Mouse (Mus musculus) kidney, embryonic 16.5 days (tissue): ENCODE measurements around the gene Dctn5. TPM values are rescaled to one million over a fixed set of nuclear protein-coding genes. Genes with fewer than 3 reads are reported as not detected.
A peak's percentile ranks its signal among the peaks of the same experiment; 100 is the strongest.

Experiments used
- ATAC-seq: fragments of 200-750 bp; cut with Nextera tagmentation; 2 replicates; pipeline ENCODE4 v1.8.0; 2017; ENCODE audit warnings: moderate TSS enrichment; ENCODE audit not compliant: low FRiP score, low TSS enrichment
- H3K27ac ChIP-seq: fragments of 300-500 bp; sonication (generic); 2 replicates; pipeline ENCODE4 v1.5.1; 2014; ENCODE audit warnings: low read length
- H3K27me3 ChIP-seq: fragments of 300-500 bp; sonication (generic); 2 replicates; pipeline ENCODE4 v1.6.1; 2014; ENCODE audit warnings: low read length, control low read depth, mixed read lengths; ENCODE audit not compliant: insufficient read depth
- H3K36me3 ChIP-seq: fragments of 300-500 bp; sonication (generic); 2 replicates; pipeline ENCODE4 v1.6.1; 2014; ENCODE audit warnings: low read length, control low read depth, mixed read lengths; ENCODE audit not compliant: insufficient read depth
- H3K4me1 ChIP-seq: fragments of 300-500 bp; sonication (generic); 2 replicates; pipeline ENCODE4 v1.6.1; 2014; ENCODE audit warnings: low read length, control low read depth, mixed read lengths; ENCODE audit not compliant: insufficient read depth
- H3K4me2 ChIP-seq: fragments of 300-500 bp; sonication (generic); replicated peaks from 2 replicates; pipeline ENCODE4 v1.6.1; 2014; ENCODE audit warnings: low read depth, low read length
- H3K4me3 ChIP-seq: fragments of 300-500 bp; sonication (generic); 2 replicates; pipeline ENCODE4 v1.5.1; 2014; ENCODE audit warnings: mild to moderate bottlenecking, low read length
- H3K9ac ChIP-seq: fragments of 300-500 bp; sonication (generic); replicated peaks from 2 replicates; pipeline ENCODE4 v1.6.1; 2014; ENCODE audit warnings: low read length
- H3K9me3 ChIP-seq: fragments of 300-500 bp; sonication (generic); 2 replicates; pipeline ENCODE4 v1.6.1; 2016; ENCODE audit warnings: low read length, control low read depth
- WGBS: fragments of 180-500 bp; shearing (Covaris S2); extraction: QIAGEN DNeasy Blood & Tissue Kit; methylation state at CpG from one replicate; pipeline ENCODE4 v1.1.7; 2014; 5-methylcytosine and 5-hydroxymethylcytosine counted together
- polyA plus RNA-seq: library from polyadenylated mRNA; unstranded; fragments of >200 nt; fragmentation: Nextera tagmentation; extraction: Ambion mirVana; gene quantifications from 2 replicates; pipeline ENCODE4 v1.2.1, GENCODE M21; 2015

Dctn5 gene
- polyA plus RNA-seq, 1 experiment from 2014 or later: 133 TPM

DNA sequence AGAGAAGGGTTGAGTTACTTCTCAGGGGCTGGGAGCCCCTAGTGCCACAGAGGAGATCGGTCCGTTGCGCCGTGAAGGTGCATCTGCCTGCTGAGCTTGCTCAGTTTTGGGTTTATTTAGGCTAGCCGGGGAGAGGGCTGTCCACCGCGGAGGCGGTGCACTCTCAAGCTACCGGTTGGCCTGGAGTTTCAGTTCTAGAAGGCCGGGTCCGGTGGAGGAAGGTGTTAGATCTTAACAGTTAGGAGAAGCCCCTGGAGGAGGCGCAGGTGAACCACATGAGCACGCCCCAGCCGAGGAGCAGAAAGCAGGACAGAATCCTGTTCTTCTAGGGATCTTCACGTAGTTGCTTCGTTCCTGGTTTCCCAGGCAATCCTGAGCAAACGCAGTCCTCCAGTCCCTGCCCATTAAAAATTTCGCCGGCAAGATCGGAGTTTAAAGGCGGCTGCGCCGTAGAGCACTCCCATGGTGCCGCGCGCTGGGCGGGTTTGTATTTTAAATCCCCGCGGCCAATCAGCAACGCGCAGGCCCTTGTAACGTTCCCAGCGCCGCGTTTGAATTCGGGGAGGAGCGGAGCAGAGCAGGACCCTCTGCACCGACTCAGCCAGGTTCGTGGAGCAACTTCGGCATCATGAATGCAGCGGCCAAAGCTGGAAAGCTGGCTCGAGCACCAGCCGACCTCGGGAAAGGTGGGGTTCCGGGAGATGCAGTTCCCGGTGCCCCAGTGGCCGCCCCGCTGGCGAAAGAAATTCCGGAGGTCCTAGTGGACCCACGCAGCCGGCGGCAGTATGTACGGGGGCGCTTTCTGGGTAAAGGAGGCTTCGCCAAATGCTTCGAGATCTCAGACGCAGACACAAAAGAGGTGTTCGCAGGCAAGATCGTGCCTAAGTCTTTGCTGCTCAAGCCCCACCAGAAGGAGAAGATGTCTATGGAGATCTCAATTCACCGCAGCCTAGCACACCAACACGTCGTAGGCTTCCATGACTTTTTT, 26.4 kb downstream of the Dctn5 start, which contains the start of gene Plk1:
Gene Plk1 (plus strand): TSS at position 525 of the 988 bp plus-strand sequence.
- ATAC-seq: peak; percentile 94
- peak within 1 kb of the TSS; percentile 91 for H3K4me3 ChIP-seq
- H3K4me2 ChIP-seq: peak within 1 kb of the TSS; percentile 92
- peak within 1 kb of the TSS; percentile 84 for H3K9ac ChIP-seq
- H3K27me3 ChIP-seq: no peaks in the 10 kb centered on the region
- peak within 1 kb of the TSS; percentile 95 for H3K27ac ChIP-seq
- H3K9me3 ChIP-seq: no peaks in the 10 kb centered on the region
- WGBS: under 1% methylated on average over 63 of the region's 63 CpGs
- H3K36me3 ChIP-seq: peaks cover 26% of the 10 kb centered on the region
- H3K4me1 ChIP-seq: peaks cover 31% of the 10 kb centered on the region

DNA sequence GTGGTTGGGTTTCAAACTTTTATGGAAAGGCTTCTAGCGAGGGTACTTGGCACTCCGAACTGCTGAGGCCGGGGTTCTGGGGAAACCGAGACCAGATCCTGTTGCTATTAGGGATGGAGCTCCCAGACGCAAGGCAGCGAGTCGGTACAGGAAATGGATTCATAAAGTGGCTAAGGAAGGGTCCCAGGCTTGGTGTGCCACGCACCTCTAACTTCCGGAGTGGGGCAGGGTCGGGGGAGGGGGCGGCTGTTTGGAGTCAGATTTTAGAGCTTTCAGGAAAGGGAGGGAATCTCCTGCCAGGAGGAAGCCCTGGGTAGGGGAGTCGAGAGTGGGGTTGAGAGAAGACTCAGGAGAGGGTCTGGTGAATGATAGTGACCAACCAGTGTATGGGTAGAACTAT, 27.2 kb downstream of the Dctn5 start:
- Histone ChIP-seq H3K4me1 (peaks cover 31% of the 10 kb centered on the region), H3K4me2 (peak overlapping the region; percentile 92), H3K27me3 (no peaks in the 10 kb centered on the region), H3K27ac (peak overlapping the region; percentile 95; the same call in 1 of the 2 replicates), H3K4me3 (peak overlapping the region; percentile 91), H3K9me3 (no peaks in the 10 kb centered on the region), H3K36me3 (peaks cover 33% of the 10 kb centered on the region), H3K9ac (peak overlapping the region; percentile 84)
- 0% methylated on average over 11 of the region's 12 CpGs for WGBS
- ATAC-seq: no peak

GRCm38 (mm10) chr7:122163766-122164165, 30.9 kb downstream of the Dctn5 start:
- H3K4me1 ChIP-seq: peaks cover 17% of the 10 kb centered on the region
- H3K27ac ChIP-seq: no peak overlapping the region
- H3K36me3 ChIP-seq: peaks cover 64% of the 10 kb centered on the region
- no peak for ATAC-seq
- H3K9ac ChIP-seq: no peak overlapping the region
- H3K27me3 ChIP-seq: no peaks in the 10 kb centered on the region
- WGBS: 89% methylated on average over 8 of the region's 8 CpGs
- H3K4me3 ChIP-seq: no peak overlapping the region
- no peak overlapping the region for H3K4me2 ChIP-seq
- H3K9me3 ChIP-seq: no peaks in the 10 kb centered on the region

GRCm38 (mm10) chr7:122167203-122167602, 34.4 kb downstream of the Dctn5 start:
- Histone ChIP-seq H3K27ac (no peak overlapping the region), H3K9me3 (no peaks in the 10 kb centered on the region), H3K4me1 (no peaks in the 10 kb centered on the region), H3K36me3 (peaks cover 74% of the 10 kb centered on the region), H3K27me3 (no peaks in the 10 kb centered on the region), H3K4me2 (no peak overlapping the region), H3K9ac (no peak overlapping the region), H3K4me3 (no peak overlapping the region)
- ATAC-seq: no peak
- WGBS: 90% methylated on average over 7 of the region's 7 CpGs

- Histone ChIP-seq H3K36me3 (peaks cover 47% of the 10 kb centered on the region), H3K27ac (no peak overlapping the region), H3K4me3 (no peak overlapping the region), H3K4me1 (no peaks in the 10 kb centered on the region), H3K4me2 (no peak overlapping the region), H3K9me3 (no peaks in the 10 kb centered on the region), H3K27me3 (no peaks in the 10 kb centered on the region), H3K9ac (no peak overlapping the region)
- no peak for ATAC-seq
- WGBS: 89% methylated on average over 6 of the region's 6 CpGs
Measured at GRCm38 (mm10) chr7:122170705-122171104, 37.9 kb downstream of the Dctn5 start.

DNA sequence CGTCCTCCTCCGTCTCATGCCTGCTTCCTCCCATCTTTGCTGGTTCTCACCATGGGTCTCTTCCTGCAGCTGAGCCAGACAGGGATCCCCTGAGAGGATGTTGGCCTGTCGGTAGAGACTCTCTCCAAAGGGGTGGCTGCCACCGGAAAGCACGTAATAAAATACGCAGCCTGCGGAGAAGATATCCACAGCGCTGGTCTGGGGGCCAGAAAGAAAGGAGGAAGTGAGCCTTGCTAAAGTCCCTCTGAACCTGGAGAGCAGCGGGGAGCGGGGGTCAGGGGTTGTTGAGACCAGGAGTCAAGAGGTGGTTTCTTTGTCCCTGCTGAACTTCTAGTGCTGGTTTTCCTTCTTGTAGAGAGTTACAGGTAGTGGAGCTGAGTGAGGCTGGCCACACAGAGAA, 38.8 kb downstream of the Dctn5 start:
- ATAC-seq: no peak
- no peak overlapping the region for H3K4me2 ChIP-seq
- no peaks in the 10 kb centered on the region for H3K4me1 ChIP-seq
- no peaks in the 10 kb centered on the region for H3K27me3 ChIP-seq
- no peaks in the 10 kb centered on the region for H3K9me3 ChIP-seq
- no peak overlapping the region for H3K27ac ChIP-seq
- H3K4me3 ChIP-seq: no peak overlapping the region
- H3K9ac ChIP-seq: no peak overlapping the region
- H3K36me3 ChIP-seq: peaks cover 38% of the 10 kb centered on the region
- WGBS: 67% methylated on average over 10 of the region's 10 CpGs

DNA sequence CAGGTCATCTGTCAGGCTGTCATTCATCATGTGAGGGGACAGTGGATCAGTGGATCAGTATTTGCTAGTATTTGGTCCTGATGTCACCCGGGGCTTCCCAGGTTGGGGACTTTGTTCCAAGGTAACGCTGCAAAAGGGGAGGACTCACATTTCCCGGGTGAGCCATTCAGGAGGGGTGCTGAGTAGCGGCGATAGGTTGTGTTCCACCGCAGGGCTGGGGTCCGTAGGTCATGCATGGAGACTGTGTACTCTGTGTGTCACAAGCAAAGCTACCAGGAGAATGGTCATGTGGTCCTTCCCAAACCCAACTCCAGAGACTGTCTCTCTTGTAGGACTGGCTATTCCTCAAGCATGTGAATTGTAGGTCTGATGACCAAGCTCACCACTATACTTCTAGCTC, 47.9 kb downstream of the Dctn5 start:
- H3K9me3 ChIP-seq: no peaks in the 10 kb centered on the region
- no peak overlapping the region for H3K27ac ChIP-seq
- no peaks in the 10 kb centered on the region for H3K36me3 ChIP-seq
- no peak for ATAC-seq
- 85% methylated on average over 7 of the region's 7 CpGs for WGBS
- no peak overlapping the region for H3K4me2 ChIP-seq
- H3K4me3 ChIP-seq: no peak overlapping the region
- no peaks in the 10 kb centered on the region for H3K27me3 ChIP-seq
- H3K4me1 ChIP-seq: 0 out of 2 replicates have a peak, but pooled peaks cover under 1% of the 10 kb centered on the region
- no peak overlapping the region for H3K9ac ChIP-seq

DNA sequence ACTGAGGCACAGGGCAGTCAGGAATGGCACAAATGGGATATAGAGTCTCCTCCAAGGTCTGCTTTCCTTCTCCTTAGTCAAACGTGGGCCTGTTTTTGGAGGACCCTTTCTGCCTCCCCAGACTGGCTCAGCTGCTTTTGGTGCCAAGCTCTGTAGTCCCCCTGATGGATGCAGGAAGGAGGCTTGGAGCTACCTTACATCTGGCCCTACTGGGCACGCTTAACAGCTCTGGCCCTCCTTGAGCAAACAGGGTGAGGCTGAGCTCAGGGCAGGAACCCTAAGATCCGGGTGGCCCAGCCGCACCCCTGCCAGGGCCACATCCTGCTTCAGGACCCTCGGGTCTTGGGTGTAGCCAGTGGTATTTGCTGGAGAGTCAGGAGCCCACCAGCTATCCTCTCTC, 51.7 kb downstream of the Dctn5 start:
- Histone ChIP-seq H3K4me1 (0 out of 2 replicates have a peak, but pooled peaks cover 3% of the 10 kb centered on the region), H3K9me3 (no peaks in the 10 kb centered on the region), H3K27ac (no peak overlapping the region), H3K4me3 (no peak overlapping the region), H3K36me3 (no peaks in the 10 kb centered on the region), H3K4me2 (no peak overlapping the region), H3K9ac (no peak overlapping the region), H3K27me3 (no peaks in the 10 kb centered on the region)
- ATAC-seq: no peak
- 73% methylated on average over 5 of the region's 5 CpGs for WGBS

GRCm38 (mm10) chr7:122186043-122186442, 53.2 kb downstream of the Dctn5 start, which contains the start of gene Ern2:
Gene Ern2, minus strand, starts transcription at chr7:122186207.
- Histone ChIP-seq H3K4me3 (no peak within 1 kb of the TSS), H3K9ac (no peak within 1 kb of the TSS), H3K4me2 (peak within 1 kb of the TSS; percentile 31; the same call in 1 of the 2 replicates), H3K9me3 (no peaks in the 10 kb centered on the region), H3K27me3 (no peaks in the 10 kb centered on the region), H3K4me1 (0 out of 2 replicates have a peak, but pooled peaks cover 3% of the 10 kb centered on the region), H3K36me3 (no peaks in the 10 kb centered on the region), H3K27ac (no peak within 1 kb of the TSS)
- 15% methylated on average over 15 of the region's 17 CpGs for WGBS
- ATAC-seq: no peak; the same call in 1 of the 2 replicates

DNA sequence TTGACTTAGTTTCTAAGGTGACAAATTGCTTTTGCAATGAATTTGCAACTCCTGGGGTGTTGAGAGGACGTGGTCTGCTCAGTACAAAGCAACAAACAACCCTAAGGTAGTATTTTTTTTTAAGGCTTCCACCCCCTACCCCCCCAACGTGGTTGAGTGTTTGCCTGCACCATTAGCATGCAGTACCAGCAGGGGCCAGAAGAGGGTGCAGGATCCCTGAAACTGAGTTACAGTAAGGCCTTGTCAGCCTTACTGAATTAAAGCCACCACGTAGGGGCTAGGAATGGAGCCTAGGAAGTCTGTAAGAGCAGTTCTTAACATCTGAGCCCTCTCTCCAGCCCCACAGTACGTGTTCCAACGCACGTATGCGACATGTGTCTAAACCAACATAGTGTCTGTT, 56.6 kb downstream of the Dctn5 start:
- Histone ChIP-seq H3K36me3 (no peaks in the 10 kb centered on the region), H3K27me3 (no peaks in the 10 kb centered on the region), H3K4me3 (no peak overlapping the region), H3K4me2 (no peak overlapping the region), H3K9me3 (no peaks in the 10 kb centered on the region), H3K27ac (no peak overlapping the region), H3K9ac (no peak overlapping the region), H3K4me1 (0 out of 2 replicates have a peak, but pooled peaks cover 3% of the 10 kb centered on the region)
- 29% methylated on average over 7 of the region's 7 CpGs for WGBS
- no peak for ATAC-seq
